Comparison of ENCODE assay signal across 9 mouse cellular contexts in the genomic region with DNA sequence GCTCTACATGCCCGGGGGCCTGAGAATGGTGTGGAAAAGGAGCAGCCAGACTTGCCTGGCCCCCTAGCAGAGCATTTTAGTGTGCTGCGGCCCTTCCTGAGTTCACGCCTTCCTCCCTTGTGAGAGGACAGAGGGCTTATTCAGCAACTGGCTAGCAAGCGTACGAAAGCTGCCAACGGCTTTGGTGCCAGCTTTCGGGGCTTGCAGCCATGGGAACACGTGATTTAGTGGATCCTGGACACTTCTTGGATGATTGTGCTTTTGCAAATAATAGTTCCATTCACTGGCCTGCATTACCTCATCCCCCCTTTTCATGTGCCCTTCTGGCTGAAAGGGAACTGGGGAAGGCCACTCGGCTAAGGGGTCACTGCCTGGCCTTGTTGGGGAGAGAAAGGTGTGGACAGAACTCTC. TPM values are rescaled to one million over a fixed set of nuclear protein-coding genes. Genes with fewer than 3 reads are reported as not detected.
DNase-seq lines count a peak whose midpoint lies in the region; ATAC-seq and TF ChIP-seq lines count a peak whose summit lies in the region.
"Had no signal": no experiment of that assay in that cellular context is flagged by ENCODE, and none has a peak within 500 bp of the region (broad histone marks: within the 10 kb centered on the region; RNA-seq: fewer than 3 reads in every experiment).

No protein-coding gene starts in this region.

- TF ChIP-seq CTCF in stomach, postnatal 0 days (IDR thresholded peaks at IDR 0.05; ENCODE audit: low read depth): no peak

- peaks cover 8% of the 10 kb centered on the region; the same call in 1 of the 2 replicates for H3K9me3 ChIP-seq in embryonic facial prominence, embryonic 13.5 days
- H3K9me3 ChIP-seq in embryonic facial prominence, embryonic 10.5 days: peaks cover 7% of the 10 kb centered on the region; the same call in 1 of the 2 replicates
- peaks cover 10% of the 10 kb centered on the region for H3K9me3 ChIP-seq in intestine, embryonic 16.5 days (ENCODE audit: control insufficient read depth, low read length)
- H3K9me3 ChIP-seq in limb, embryonic 13.5 days: peaks cover 7% of the 10 kb centered on the region; the same call in 1 of the 2 replicates
- no peaks in the 10 kb centered on the region for H3K9me3 ChIP-seq in stomach, postnatal 0 days (ENCODE audit: control insufficient read depth, low read length)

- 69% methylated on average over 9 of the region's 9 CpGs for WGBS in embryonic facial prominence, embryonic 13.5 days
- WGBS in embryonic facial prominence, embryonic 10.5 days: 63% methylated on average over 9 of the region's 9 CpGs
- WGBS in intestine, embryonic 16.5 days: 84% methylated on average over 9 of the region's 9 CpGs
- 88% methylated on average over 9 of the region's 9 CpGs for WGBS in limb, embryonic 13.5 days
- 71% methylated on average over 9 of the region's 9 CpGs for WGBS in stomach, postnatal 0 days

- H3K27ac ChIP-seq in embryonic facial prominence, embryonic 13.5 days: peak overlapping the region; percentile 61
- H3K27ac ChIP-seq in embryonic facial prominence, embryonic 10.5 days (replicated peaks): no peak overlapping the region
- H3K27ac ChIP-seq in intestine, embryonic 16.5 days (ENCODE audit: low read length): peak overlapping the region; percentile 16; the same call in 1 of the 2 replicates
- H3K27ac ChIP-seq in limb, embryonic 13.5 days: peak overlapping the region; percentile 74
- H3K27ac ChIP-seq in stomach, postnatal 0 days (replicated peaks): peak overlapping the region; percentile 45; the same call in 1 of the 2 replicates

- H3K27me3 ChIP-seq in embryonic facial prominence, embryonic 13.5 days: no peaks in the 10 kb centered on the region
- H3K27me3 ChIP-seq in embryonic facial prominence, embryonic 10.5 days (replicated peaks; ENCODE audit: low read depth, poor library complexity, severe bottlenecking): no peaks in the 10 kb centered on the region
- H3K27me3 ChIP-seq in intestine, embryonic 16.5 days (replicated peaks; ENCODE audit: control insufficient read depth, insufficient read depth, low read length): no peaks in the 10 kb centered on the region
- no peaks in the 10 kb centered on the region for H3K27me3 ChIP-seq in limb, embryonic 13.5 days
- no peaks in the 10 kb centered on the region for H3K27me3 ChIP-seq in stomach, postnatal 0 days (ENCODE audit: control insufficient read depth, insufficient read depth, low read length)

- ATAC-seq in embryonic facial prominence, embryonic 13.5 days (ENCODE audit: insufficient number of reproducible peaks, insufficient read depth, low FRiP score, low TSS enrichment, low read depth): no peak
- no peak for ATAC-seq in intestine, embryonic 16.5 days
- ATAC-seq in limb, embryonic 13.5 days (ENCODE audit: low FRiP score, low read depth): peak; percentile 12; the same call in 1 of the 2 replicates
- no peak; the same call in 1 of the 2 replicates for ATAC-seq in stomach, postnatal 0 days (ENCODE audit: low FRiP score, low TSS enrichment)

- no peak overlapping the region for H3K4me2 ChIP-seq in embryonic facial prominence, embryonic 13.5 days
- no peak overlapping the region for H3K4me2 ChIP-seq in intestine, embryonic 16.5 days (ENCODE audit: low read depth, low read length)
- H3K4me2 ChIP-seq in limb, embryonic 13.5 days (replicated peaks): no peak overlapping the region
- H3K4me2 ChIP-seq in stomach, postnatal 0 days (replicated peaks; ENCODE audit: low read depth): no peak overlapping the region

- H3K4me3 ChIP-seq in embryonic facial prominence, embryonic 13.5 days: no peak overlapping the region
- no peak overlapping the region for H3K4me3 ChIP-seq in embryonic facial prominence, embryonic 10.5 days
- H3K4me3 ChIP-seq in intestine, embryonic 16.5 days (ENCODE audit: low read length): no peak overlapping the region
- H3K4me3 ChIP-seq in limb, embryonic 13.5 days: no peak overlapping the region
- H3K4me3 ChIP-seq in stomach, postnatal 0 days (ENCODE audit: low read depth, low read length): no peak overlapping the region
- H3K4me3 ChIP-seq: megakaryocyte, embryonic 14.5 days had no signal

- peaks cover 28% of the 10 kb centered on the region for H3K4me1 ChIP-seq in embryonic facial prominence, embryonic 13.5 days
- peaks cover 30% of the 10 kb centered on the region for H3K4me1 ChIP-seq in embryonic facial prominence, embryonic 10.5 days
- peaks cover 29% of the 10 kb centered on the region for H3K4me1 ChIP-seq in intestine, embryonic 16.5 days (ENCODE audit: control insufficient read depth, insufficient read depth, low read length)
- H3K4me1 ChIP-seq in limb, embryonic 13.5 days: peaks cover 30% of the 10 kb centered on the region
- peaks cover 5% of the 10 kb centered on the region; the same call in 1 of the 2 replicates for H3K4me1 ChIP-seq in stomach, postnatal 0 days (replicated peaks; ENCODE audit: control insufficient read depth, insufficient read depth)

- DNase-seq in embryonic facial prominence, embryonic 10.5 days (ENCODE audit: low spot score): no peak
- peak; percentile 90 for DNase-seq in cerebellum, adult 9-10 months
- DNase-seq in gastrocnemius, postnatal 10 days: peak; percentile 61
- DNase-seq in stomach, postnatal 0 days (ENCODE audit: low spot score): peak; percentile 32
- no peak for DNase-seq in spleen, adult 12 weeks (ENCODE audit: low spot score)

- H3K9ac ChIP-seq in embryonic facial prominence, embryonic 13.5 days: no peak overlapping the region
- no peak overlapping the region; the same call in 1 of the 2 replicates for H3K9ac ChIP-seq in intestine, embryonic 16.5 days (ENCODE audit: low read depth, low read length)
- no peak overlapping the region for H3K9ac ChIP-seq in limb, embryonic 13.5 days
- no peak overlapping the region for H3K9ac ChIP-seq in stomach, postnatal 0 days (ENCODE audit: low read length)

- peaks cover 38% of the 10 kb centered on the region for H3K36me3 ChIP-seq in embryonic facial prominence, embryonic 13.5 days
- peaks cover 80% of the 10 kb centered on the region for H3K36me3 ChIP-seq in embryonic facial prominence, embryonic 10.5 days (replicated peaks)
- H3K36me3 ChIP-seq in intestine, embryonic 16.5 days (ENCODE audit: control insufficient read depth, insufficient read depth, low read length): peaks cover 25% of the 10 kb centered on the region
- H3K36me3 ChIP-seq in limb, embryonic 13.5 days: peaks cover 67% of the 10 kb centered on the region
- peaks cover 21% of the 10 kb centered on the region for H3K36me3 ChIP-seq in stomach, postnatal 0 days (ENCODE audit: control insufficient read depth, insufficient read depth, low read length)

- TF ChIP-seq EP300 in stomach, postnatal 0 days (optimal IDR thresholded peaks at IDR 0.05): no peak

RNA-seq across cellular contexts. Expression of a gene that starts 5.2 kb away (rescaled TPM):
- 607 and 644 TPM in 2 replicates for polyA plus RNA-seq in embryonic facial prominence, embryonic 13.5 days (2015; fragmentation: Nextera tagmentation; extraction: Ambion mirVana)
- 693 and 727 TPM in 2 replicates for polyA plus RNA-seq in embryonic facial prominence, embryonic 10.5 days (2016; fragmentation: Nextera tagmentation; extraction: Ambion mirVana)
- 100 to 1,000 TPM; 254 to 263 TPM for total RNA-seq in gastrocnemius, postnatal 10 days (2021)
- polyA plus RNA-seq in intestine, embryonic 16.5 days (2015; fragmentation: Nextera tagmentation; extraction: Ambion mirVana): 1,842 and 2,069 TPM in 2 replicates
- 605 and 606 TPM in 2 replicates for polyA plus RNA-seq in limb, embryonic 13.5 days (2015; fragmentation: Nextera tagmentation; extraction: Ambion mirVana)
- polyA plus RNA-seq in stomach, postnatal 0 days (2015; fragmentation: Nextera tagmentation; extraction: Ambion mirVana): 1,663 and 1,741 TPM in 2 replicates

RNA-seq across cellular contexts. Expression of a gene that starts 5.3 kb away (rescaled TPM):
- 22.9 and 26.6 TPM in 2 replicates for polyA plus RNA-seq in embryonic facial prominence, embryonic 13.5 days (2015; fragmentation: Nextera tagmentation; extraction: Ambion mirVana)
- 19.8 and 20.7 TPM in 2 replicates for polyA plus RNA-seq in embryonic facial prominence, embryonic 10.5 days (2016; fragmentation: Nextera tagmentation; extraction: Ambion mirVana)
- total RNA-seq in gastrocnemius, postnatal 10 days (2021): 1 to 10 TPM; 5.7 to 7.3 TPM
- polyA plus RNA-seq in intestine, embryonic 16.5 days (2015; fragmentation: Nextera tagmentation; extraction: Ambion mirVana): 13.2 and 14.6 TPM in 2 replicates
- 18.9 and 20.9 TPM in 2 replicates for polyA plus RNA-seq in limb, embryonic 13.5 days (2015; fragmentation: Nextera tagmentation; extraction: Ambion mirVana)
- 10.1 and 11.9 TPM in 2 replicates for polyA plus RNA-seq in stomach, postnatal 0 days (2015; fragmentation: Nextera tagmentation; extraction: Ambion mirVana)

RNA-seq across cellular contexts. Expression of a gene that starts 41.8 kb away (rescaled TPM):
- 5.5 and 10.0 TPM in 2 replicates for polyA plus RNA-seq in embryonic facial prominence, embryonic 13.5 days (2015; fragmentation: Nextera tagmentation; extraction: Ambion mirVana)
- 5.2 and 7.2 TPM in 2 replicates for polyA plus RNA-seq in embryonic facial prominence, embryonic 10.5 days (2016; fragmentation: Nextera tagmentation; extraction: Ambion mirVana)
- 10 to 100 TPM in 1 of 2 experiments, 1 to 10 TPM in 1; 8.7 to 12.6 TPM for total RNA-seq in gastrocnemius, postnatal 10 days (2021)
- 108 and 129 TPM in 2 replicates for polyA plus RNA-seq in intestine, embryonic 16.5 days (2015; fragmentation: Nextera tagmentation; extraction: Ambion mirVana)
- 6.7 and 7.6 TPM in 2 replicates for polyA plus RNA-seq in limb, embryonic 13.5 days (2015; fragmentation: Nextera tagmentation; extraction: Ambion mirVana)
- polyA plus RNA-seq in stomach, postnatal 0 days (2015; fragmentation: Nextera tagmentation; extraction: Ambion mirVana): 7.8 and 8.8 TPM in 2 replicates

Comparison
In these comparisons a context has a peak if more than half of its experiments do, and no peak if none do; other contexts are left out.
1. DNase-seq: peak in cerebellum, adult 9-10 months (single experiment), gastrocnemius, postnatal 10 days (single experiment) and stomach, postnatal 0 days (single experiment); none in embryonic facial prominence, embryonic 10.5 days (single experiment) and spleen, adult 12 weeks (single experiment).